Mouse (Mus musculus) stomach, postnatal 0 days (tissue): ENCODE measurements around the gene Ablim2.

Experiments
- CTCF ChIP-seq: IDR thresholded peaks from 2 replicates; pipeline ENCODE4 v1.5.1; 2016; ENCODE audit warnings: antibody characterized with exemption, low read depth, mild to moderate bottlenecking, moderate library complexity
- EP300 ChIP-seq: optimal IDR thresholded peaks from 2 replicates; pipeline ENCODE3; 2016; ENCODE audit warnings: antibody characterized with exemption

- TF ChIP-seq EP300 (no peak), CTCF (no peak)
Measured at GRCm38 (mm10) chr5:35827075-35827474, 69.4 kb downstream of the Ablim2 start.
